Mouse (Mus musculus): ENCODE results near the gene Dlx4. TPM values are rescaled to one million over a fixed set of nuclear protein-coding genes. Genes with fewer than 3 reads are reported as not detected.

Dlx4 gene
- total and polyA plus RNA-seq, 3 experiments = 0.05 TPM; not detected in 2

DNA sequence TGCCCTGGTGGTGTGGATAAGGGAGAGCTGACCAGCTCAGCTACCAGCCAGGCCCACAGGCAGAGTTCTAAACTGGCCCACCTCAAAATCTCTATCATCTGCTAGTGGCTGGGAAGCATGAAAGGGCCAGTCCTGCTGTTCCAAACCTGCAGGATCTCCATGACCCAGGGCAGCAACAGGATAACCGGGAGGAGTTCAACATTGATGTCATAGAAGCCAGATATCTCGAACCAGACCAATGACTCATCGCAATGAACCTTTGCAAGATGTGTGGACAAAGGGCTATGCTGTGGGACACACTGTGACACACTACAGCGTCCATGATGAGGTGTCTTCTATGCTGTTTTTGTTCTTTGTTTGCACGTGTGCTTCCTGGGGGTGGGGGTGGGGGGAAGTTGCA, 53.0 kb downstream of the Dlx4 start:
- no peak overlapping the region for H3K4me3 ChIP-seq (ENCODE audit: low read depth, low read length)
- TF ChIP-seq GATA1 (IDR thresholded peaks at IDR 0.05; ENCODE audit: borderline replicate concordance, low read length) (no peak), POLR2AphosphoS5 (IDR thresholded peaks at IDR 0.05; ENCODE audit: insufficient replicate concordance, low read depth, low read length) (no peak), TAL1 (conservative IDR thresholded peaks at IDR 0.05; ENCODE audit: low read depth, low read length) (no peak), CTCF (IDR thresholded peaks at IDR 0.05; ENCODE audit: low read depth, low read length) (no peak), GATA2 (IDR thresholded peaks at IDR 0.05; ENCODE audit: borderline replicate concordance, low read depth, low read length) (no peak)
- H3K36me3 ChIP-seq (replicated peaks) = no peaks in the 10 kb centered on the region
- H3K9me3 ChIP-seq (replicated peaks) = no peaks in the 10 kb centered on the region
- H3K4me1 ChIP-seq (ENCODE audit: insufficient read depth, low read depth, low read length) = no peaks in the 10 kb centered on the region
- ATAC-seq (ENCODE audit: extremely low read depth, insufficient number of reproducible peaks, low FRiP score, poor library complexity, severe bottlenecking) = no peak
- H3K27me3 ChIP-seq (ENCODE audit: insufficient read depth, low read length) = peaks cover 12% of the 10 kb centered on the region
- no peak for DNase-seq (ENCODE audit: low spot score)

Other genes with a start within 250 kb of the Dlx4 start
- not detected in 2 replicates for gene Col1a1, start 210.0 kb downstream of the Dlx4 start, total RNA-seq (2014; fragmentation: Nextera tagmentation)
- 1.9 TPM in 1 of 2 replicates, not detected in the other for gene Col1a1, start 210.0 kb downstream of the Dlx4 start, total RNA-seq (2017)
- gene Col1a1, start 210.0 kb downstream of the Dlx4 start, polyA plus RNA-seq (2012) = 0.01 TPM in 1 of 2 replicates, not detected in the other
- gene Hils1, start 178.7 kb downstream of the Dlx4 start, total RNA-seq (2014; fragmentation: Nextera tagmentation) = not detected in 2 replicates
- not detected in 2 replicates for gene Hils1, start 178.7 kb downstream of the Dlx4 start, total RNA-seq (2017)
- not detected in 2 replicates for gene Hils1, start 178.7 kb downstream of the Dlx4 start, polyA plus RNA-seq (2012)
- gene Sgca, start 169.9 kb downstream of the Dlx4 start, total RNA-seq (2014; fragmentation: Nextera tagmentation) = not detected in 2 replicates
- 0.06 and 0.87 TPM in 2 replicates for gene Sgca, start 169.9 kb downstream of the Dlx4 start, total RNA-seq (2017)
- not detected in 2 replicates for gene Sgca, start 169.9 kb downstream of the Dlx4 start, polyA plus RNA-seq (2012)
- gene Ppp1r9b, start 155.2 kb downstream of the Dlx4 start, total RNA-seq (2014; fragmentation: Nextera tagmentation) = 87.8 and 117 TPM in 2 replicates
- 68.2 and 83.2 TPM in 2 replicates for gene Ppp1r9b, start 155.2 kb downstream of the Dlx4 start, total RNA-seq (2017)
- gene Ppp1r9b, start 155.2 kb downstream of the Dlx4 start, polyA plus RNA-seq (2012) = 207 and 233 TPM in 2 replicates
- 71.8 and 84.9 TPM in 2 replicates for gene Samd14, start 136.4 kb downstream of the Dlx4 start, total RNA-seq (2014; fragmentation: Nextera tagmentation)
- gene Samd14, start 136.4 kb downstream of the Dlx4 start, total RNA-seq (2017) = 26.1 and 30.0 TPM in 2 replicates
- gene Samd14, start 136.4 kb downstream of the Dlx4 start, polyA plus RNA-seq (2012) = 356 and 518 TPM in 2 replicates
- gene Pdk2, start 104.9 kb downstream of the Dlx4 start, total RNA-seq (2014; fragmentation: Nextera tagmentation) = 40.3 and 46.1 TPM in 2 replicates
- 3.7 and 3.9 TPM in 2 replicates for gene Pdk2, start 104.9 kb downstream of the Dlx4 start, total RNA-seq (2017)
- 33.7 and 37.8 TPM in 2 replicates for gene Pdk2, start 104.9 kb downstream of the Dlx4 start, polyA plus RNA-seq (2012)
- not detected in 2 replicates for gene Itga3, start 69.5 kb downstream of the Dlx4 start, total RNA-seq (2014; fragmentation: Nextera tagmentation)
- 0.27 TPM in 1 of 2 replicates, not detected in the other for gene Itga3, start 69.5 kb downstream of the Dlx4 start, total RNA-seq (2017)
- gene Itga3, start 69.5 kb downstream of the Dlx4 start, polyA plus RNA-seq (2012) = not detected in 2 replicates
- gene Dlx3, start 26.1 kb downstream of the Dlx4 start, total RNA-seq (2014; fragmentation: Nextera tagmentation) = not detected in 2 replicates
- gene Dlx3, start 26.1 kb downstream of the Dlx4 start, total RNA-seq (2017) = 0.11 TPM in 1 of 2 replicates, not detected in the other
- not detected in 2 replicates for gene Dlx3, start 26.1 kb downstream of the Dlx4 start, polyA plus RNA-seq (2012)
- not detected in 2 replicates for gene Tac4, start 115.3 kb upstream of the Dlx4 start, total RNA-seq (2014; fragmentation: Nextera tagmentation)
- gene Tac4, start 115.3 kb upstream of the Dlx4 start, total RNA-seq (2017) = 0.11 and 0.29 TPM in 2 replicates
- gene Tac4, start 115.3 kb upstream of the Dlx4 start, polyA plus RNA-seq (2012) = not detected in 2 replicates
- 144 and 154 TPM in 2 replicates for gene Kat7, start 164.0 kb upstream of the Dlx4 start, total RNA-seq (2014; fragmentation: Nextera tagmentation)
- 63.5 and 66.5 TPM in 2 replicates for gene Kat7, start 164.0 kb upstream of the Dlx4 start, total RNA-seq (2017)
- gene Kat7, start 164.0 kb upstream of the Dlx4 start, polyA plus RNA-seq (2012) = 33.6 and 36.2 TPM in 2 replicates
- 65.4 and 105 TPM in 2 replicates for gene Fam117a, start 190.8 kb upstream of the Dlx4 start, total RNA-seq (2014; fragmentation: Nextera tagmentation)
- 30.9 and 36.9 TPM in 2 replicates for gene Fam117a, start 190.8 kb upstream of the Dlx4 start, total RNA-seq (2017)
- gene Fam117a, start 190.8 kb upstream of the Dlx4 start, polyA plus RNA-seq (2012) = 159 and 170 TPM in 2 replicates
- 37.5 and 37.8 TPM in 2 replicates for gene Slc35b1, start 238.4 kb upstream of the Dlx4 start, total RNA-seq (2014; fragmentation: Nextera tagmentation)
- gene Slc35b1, start 238.4 kb upstream of the Dlx4 start, total RNA-seq (2017) = 50.6 and 53.1 TPM in 2 replicates
- 4.1 and 4.5 TPM in 2 replicates for gene Slc35b1, start 238.4 kb upstream of the Dlx4 start, polyA plus RNA-seq (2012)

All from G1E (cell line).